Mouse (Mus musculus): ENCODE results near the gene Fam168b.

Gene Fam168b

DNA sequence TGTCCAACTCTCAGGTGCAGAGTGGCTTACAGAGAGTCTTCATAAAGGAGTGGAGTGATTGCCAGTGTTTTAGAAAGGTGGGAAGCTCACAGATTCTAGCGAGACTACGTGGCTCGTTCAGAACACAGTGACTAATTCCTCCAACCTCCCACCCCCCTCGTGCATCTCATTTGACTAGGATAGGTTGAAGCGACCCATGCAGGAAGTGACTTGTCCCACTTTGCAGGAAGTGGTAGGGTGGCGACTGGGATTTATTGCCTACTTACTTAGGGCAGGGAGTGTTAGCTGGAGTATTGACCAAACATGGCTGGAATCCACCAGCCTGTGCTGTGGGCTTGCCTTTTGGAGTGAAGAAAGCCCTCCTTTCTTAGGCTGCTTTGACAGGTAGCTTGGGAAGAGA, 8.7 kb upstream of the Fam168b start:
- no peak for DNase-seq (ENCODE audit: low read depth, low spot score)

- DNase-seq (ENCODE audit: low read depth, low spot score), result no peak
Observed at GRCm38 (mm10) chr1:34850343-34851136, 7.7 kb upstream of the Fam168b start.

- DNase-seq (ENCODE audit: low read depth, low spot score), result peak; percentile 57
Observed at GRCm38 (mm10) chr1:34849745-34850342, 7.0 kb upstream of the Fam168b start, which contains the start of gene Plekhb2. TSS of gene Plekhb2 (plus strand) at chr1:34849976.

GRCm38 (mm10) chr1:34847070-34847469, 4.2 kb upstream of the Fam168b start:
- DNase-seq (ENCODE audit: low read depth, low spot score), result no peak

DNA sequence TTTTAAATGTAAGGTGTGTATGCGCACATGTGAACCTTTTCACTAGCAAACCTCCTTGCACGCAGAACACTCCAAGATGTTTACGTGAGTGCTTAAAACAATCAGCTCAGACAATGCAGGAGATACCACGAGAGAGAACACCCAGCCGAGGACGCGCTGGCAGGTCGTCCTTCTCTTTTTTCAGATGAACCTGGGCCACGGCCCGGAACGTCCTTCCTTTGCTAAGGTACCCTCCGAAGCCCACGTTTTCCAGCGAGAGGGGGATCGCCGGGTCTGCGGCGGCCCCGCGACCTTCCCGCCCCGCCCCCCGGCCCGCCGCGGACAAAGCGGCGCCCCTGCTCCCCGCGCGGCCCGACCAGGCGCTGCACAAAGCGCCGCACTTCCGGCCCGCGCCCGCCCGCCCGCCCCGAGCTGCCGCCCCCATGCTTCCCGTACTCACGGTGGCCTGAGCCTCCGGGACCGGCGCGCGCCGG, 440 bp downstream of the Fam168b start:
- DNase-seq (ENCODE audit: low read depth, low spot score), result peak; percentile 47

DNA sequence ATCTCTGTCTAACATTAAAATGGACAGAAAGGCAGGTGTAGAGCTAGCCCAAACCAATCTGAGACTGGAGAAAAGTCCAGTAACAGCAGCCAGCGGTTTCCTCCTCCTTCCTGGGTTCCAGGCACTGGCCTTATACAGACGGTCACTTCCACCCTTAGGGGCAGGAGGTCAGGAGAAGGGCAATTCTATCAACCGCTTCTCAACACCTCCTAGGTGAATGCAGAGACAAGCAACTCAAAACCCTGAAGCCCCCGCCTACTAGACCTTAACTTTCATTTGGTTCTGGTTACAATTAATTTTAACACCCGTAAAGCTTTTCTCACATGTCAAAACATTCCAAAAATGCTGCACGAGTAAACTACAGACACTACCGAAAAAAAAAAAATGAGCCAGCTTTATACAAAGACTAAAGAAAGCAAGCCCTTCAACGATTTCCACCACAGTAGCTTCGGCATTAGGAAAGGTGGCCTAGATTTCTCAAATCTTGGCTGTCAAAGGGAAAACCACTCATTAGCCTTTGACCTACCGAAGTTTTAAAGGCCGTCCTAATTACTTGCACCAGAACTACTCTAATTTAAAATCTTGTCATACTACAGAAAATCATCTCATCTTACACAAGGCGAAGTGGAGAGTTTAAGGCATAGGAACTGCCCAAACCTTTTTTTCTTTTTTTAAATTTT, 1.0 kb downstream of the Fam168b start:
- peak; percentile 34 for DNase-seq (ENCODE audit: low read depth, low spot score)

- no peak for DNase-seq (ENCODE audit: low read depth, low spot score)
Observed at GRCm38 (mm10) chr1:34839241-34839640, 3.6 kb downstream of the Fam168b start.

DNA sequence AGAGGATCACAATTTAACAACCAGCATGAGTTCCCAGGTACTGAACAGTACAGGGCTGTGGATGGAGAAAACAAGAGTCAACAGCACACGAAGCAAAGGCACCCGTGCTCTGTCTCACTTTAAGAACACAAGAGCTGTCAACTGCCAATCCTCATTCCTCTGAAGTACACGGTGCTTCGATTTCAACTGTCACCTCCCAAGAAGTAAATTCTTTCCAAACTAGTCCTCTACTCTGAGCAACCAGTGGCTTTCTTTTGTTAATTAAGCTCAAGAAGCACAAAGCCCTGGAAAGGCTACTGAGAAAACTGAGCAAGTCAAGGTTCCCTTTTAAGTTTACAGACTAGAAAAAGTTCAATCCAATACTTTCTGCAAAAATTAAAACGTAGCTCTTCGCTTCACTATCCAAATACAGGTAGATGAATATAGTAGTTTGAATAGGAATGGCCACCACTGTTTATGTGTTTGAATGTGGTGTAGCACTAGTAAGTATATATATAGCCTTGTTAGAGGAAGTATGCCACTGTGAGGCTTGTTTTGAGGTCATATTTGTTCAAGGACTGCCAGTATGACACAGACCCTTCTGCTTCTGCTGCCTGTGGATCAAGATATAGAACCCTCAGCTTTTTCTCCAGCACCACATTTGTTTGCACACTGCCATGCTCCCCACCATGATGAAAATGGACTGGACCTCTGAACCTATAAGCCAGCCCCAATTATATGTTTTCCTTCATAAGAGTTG, 4.7 kb downstream of the Fam168b start:
- DNase-seq (ENCODE audit: low read depth, low spot score), result no peak

DNA sequence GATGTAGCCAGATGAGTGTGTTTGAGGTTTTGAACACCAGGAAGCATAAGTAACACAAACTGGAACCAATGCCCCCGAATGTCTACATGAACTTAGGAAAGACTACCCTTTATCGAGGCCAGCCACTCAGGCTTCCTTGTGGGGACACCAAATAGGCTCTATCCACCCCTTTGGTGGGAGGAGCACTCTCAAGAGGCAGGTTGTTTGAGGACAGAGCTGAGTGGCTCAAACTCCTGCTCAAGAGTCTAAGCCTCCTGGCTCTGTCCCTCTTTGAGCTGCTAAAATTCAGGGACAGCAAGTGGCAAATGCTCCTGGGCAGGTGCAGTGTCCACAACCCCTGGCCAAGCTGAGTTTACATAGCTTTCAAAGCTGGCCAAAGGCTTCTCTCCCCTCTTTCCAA, 8.0 kb downstream of the Fam168b start:
- DNase-seq (ENCODE audit: low read depth, low spot score), result no peak

DNA sequence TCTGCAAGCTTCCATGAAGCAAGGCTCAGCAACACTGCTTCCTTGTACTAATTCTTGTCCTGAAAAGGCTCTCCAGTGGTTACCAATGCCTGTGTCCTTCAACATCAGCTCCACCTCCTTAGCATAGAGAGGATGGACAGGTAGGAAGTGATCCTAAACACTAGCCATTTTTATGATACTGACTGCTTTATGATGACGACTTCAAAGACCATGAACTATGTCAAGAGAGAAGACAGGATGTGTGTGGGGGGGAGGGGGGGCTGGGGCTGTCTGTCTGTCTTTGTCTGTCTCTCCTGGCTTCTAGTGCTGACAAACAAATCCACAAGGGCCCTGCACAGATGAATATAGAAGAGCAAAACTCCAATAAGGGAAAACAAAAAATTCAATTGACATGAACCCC, 11.5 kb downstream of the Fam168b start:
- DNase-seq (ENCODE audit: low read depth, low spot score), result no peak

GRCm38 (mm10) chr1:34830934-34831333, 11.9 kb downstream of the Fam168b start:
- no peak for DNase-seq (ENCODE audit: low read depth, low spot score)

DNA sequence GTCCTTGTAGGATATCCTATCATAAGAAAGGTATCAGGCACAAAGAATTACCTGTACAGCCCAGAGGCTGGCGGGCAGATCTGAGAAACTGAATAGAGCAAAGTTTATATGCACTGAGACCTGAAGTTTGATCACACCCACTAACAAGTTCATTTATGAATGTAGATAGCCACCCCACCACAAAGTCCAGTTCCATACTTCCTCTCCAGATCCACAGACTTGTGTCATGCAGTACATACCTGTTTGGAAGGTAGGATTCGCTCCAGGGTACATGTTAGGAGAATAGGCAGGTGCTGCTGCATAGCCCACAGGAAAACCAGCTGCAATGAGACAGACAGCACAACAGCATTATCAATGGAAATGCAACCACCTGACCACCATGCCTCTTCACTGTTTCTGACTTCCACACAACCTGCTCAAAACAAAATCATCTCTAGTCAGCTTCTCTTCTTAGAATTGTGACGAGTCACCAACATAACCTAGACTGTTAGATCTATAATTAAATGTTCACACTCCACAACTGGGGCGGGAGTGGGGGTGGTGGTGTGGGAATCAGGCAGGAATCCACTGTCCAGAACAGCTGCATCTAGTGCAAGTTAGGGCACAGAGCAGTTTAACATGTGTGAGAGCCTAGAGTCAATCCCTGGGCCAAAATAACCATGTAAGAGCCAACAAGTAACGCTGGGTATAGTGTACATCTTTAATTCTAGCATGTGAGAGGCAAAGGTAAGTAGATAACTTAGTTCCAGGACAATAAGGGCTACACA, 14.2 kb downstream of the Fam168b start:
- no peak for DNase-seq (ENCODE audit: low read depth, low spot score)

DNA sequence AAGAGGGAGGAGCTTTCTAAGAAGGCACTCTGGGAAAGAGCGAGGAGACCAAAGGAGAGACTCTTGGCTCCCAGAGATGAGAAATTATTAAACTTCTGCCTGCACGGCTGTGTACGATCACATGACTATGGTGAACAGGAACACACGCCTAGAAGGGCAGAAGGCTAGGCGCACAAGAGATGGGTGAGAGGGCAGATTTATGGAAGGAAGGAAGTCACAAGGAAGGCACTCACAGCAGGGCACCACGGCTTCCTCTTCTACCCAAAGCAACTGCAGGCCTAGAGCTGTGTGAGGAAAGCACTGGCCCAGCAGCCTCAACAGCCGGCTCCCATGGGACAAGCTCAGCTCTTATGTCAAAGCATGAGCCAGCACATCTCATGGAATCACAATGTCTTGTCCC, 15.0 kb downstream of the Fam168b start:
- no peak for DNase-seq (ENCODE audit: low read depth, low spot score)

DNA sequence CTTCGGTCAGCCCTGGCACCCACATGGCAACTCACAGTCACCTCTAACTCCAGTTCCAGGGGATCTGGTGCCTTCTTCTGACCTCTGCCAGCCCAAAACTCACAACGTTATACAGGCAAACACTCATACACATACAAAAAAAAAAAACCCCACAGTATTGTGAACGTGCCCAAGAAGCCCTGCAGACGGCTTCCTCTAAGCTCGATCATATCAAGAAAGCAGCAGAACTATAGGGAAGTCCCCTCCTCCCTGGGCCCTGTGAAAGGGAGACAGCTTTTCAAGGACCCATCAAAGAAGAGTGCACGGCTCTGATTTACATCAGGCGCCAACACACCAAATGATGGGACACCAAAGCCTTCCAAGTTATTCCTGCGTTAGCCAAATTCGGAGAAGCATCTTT, 17.0 kb downstream of the Fam168b start:
- no peak for DNase-seq (ENCODE audit: low read depth, low spot score)

DNA sequence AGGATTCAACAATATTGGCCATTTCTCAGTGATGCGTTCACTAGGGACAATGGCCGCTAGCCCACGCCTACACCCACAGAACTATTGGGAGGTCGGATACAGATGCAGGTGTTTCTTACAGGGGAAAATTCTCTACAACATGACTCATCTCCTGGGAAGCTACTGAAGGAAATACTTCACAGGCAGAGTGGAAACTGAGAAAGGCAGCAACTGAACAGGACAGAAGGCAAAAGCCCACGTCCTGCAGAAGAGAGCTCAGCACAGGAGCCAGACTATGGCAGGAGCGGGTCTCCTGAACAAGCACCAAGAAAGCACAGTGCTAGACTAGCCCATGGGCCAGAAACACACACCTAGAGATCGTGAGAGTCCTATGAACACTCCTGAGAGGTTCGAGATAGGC, 18.7 kb downstream of the Fam168b start:
- DNase-seq (ENCODE audit: low read depth, low spot score), result no peak

DNA sequence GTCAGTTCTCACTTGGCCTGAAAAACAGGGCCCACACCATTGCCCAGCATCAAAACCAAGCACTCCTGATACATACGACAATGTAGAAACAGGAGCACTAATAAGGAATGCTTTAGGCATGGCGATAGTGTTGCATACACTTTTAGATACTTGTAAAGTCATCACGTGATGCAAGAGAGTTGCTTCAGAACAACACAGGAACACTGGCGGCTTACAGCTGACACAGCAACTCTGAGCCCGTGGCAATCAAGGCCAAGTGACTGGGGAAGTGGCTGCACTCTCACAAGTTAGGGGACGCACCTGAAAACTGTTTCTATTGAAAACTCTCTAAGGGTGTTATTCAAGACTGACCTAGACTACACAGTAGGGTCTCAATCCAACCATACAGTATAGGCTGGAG, 19.5 kb downstream of the Fam168b start:
- DNase-seq (ENCODE audit: low read depth, low spot score), result no peak

- DNase-seq (ENCODE audit: low read depth, low spot score), result no peak
Observed at GRCm38 (mm10) chr1:34822746-34823145, 20.1 kb downstream of the Fam168b start.

- DNase-seq (ENCODE audit: low read depth, low spot score), result no peak
Observed at GRCm38 (mm10) chr1:34822003-34822402, 20.9 kb downstream of the Fam168b start.

- DNase-seq (ENCODE audit: low read depth, low spot score), result no peak
Observed at GRCm38 (mm10) chr1:34821411-34821810, 21.5 kb downstream of the Fam168b start.

DNA sequence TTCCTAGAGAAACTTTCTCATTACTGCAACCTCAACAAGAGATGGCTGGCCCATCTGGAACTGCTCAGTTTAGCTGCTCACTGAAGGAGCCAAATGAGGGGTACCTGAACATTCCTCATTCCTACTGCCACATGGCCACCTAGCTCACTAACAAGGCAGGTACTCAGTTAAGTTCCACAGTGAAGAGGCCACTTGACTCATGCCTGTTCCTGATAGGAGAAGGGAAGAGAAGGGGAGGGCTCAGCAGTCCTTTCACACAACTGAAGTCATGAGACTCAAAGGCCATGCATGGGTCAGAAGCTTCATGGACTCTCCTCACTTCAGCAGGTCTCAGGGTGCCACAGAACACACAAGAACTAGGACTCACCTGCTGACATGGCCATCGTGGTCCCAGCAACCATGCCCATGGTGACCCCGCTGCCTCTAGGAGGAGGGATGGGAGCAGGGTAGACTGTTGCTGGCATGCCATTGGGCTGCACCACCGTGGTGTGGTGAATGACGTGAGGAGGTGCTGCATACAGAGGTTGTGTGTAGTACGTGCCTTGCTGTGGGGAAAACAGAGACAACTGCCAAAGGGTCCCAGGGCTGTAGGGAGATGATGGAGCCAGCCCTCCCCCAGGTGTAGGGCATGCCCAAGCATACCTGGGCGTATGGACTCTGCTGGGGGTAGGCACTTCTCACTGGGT, 23.5 kb downstream of the Fam168b start:
- DNase-seq (ENCODE audit: low read depth, low spot score), result no peak

GRCm38 (mm10) chr1:34815843-34816242, 27.0 kb downstream of the Fam168b start:
- DNase-seq (ENCODE audit: low read depth, low spot score), result no peak
